Comparison of ENCODE assay signal across 8 mouse cellular contexts in genomic region chr4:40757157-40757779, GRCm38 (mm10). TPM values are rescaled to one million over a fixed set of nuclear protein-coding genes. Genes with fewer than 3 reads are reported as not detected.
DNase-seq lines count a peak whose midpoint lies in the region; ATAC-seq and TF ChIP-seq lines count a peak whose summit lies in the region.

No protein-coding gene starts in this region.

- H3K9me3 ChIP-seq in kidney, embryonic 14.5 days (ENCODE audit: control insufficient read depth, low read length) = no peaks in the 10 kb centered on the region
- no peaks in the 10 kb centered on the region for H3K9me3 ChIP-seq in G1E (replicated peaks)
- H3K9me3 ChIP-seq in limb, embryonic 12.5 days = no peaks in the 10 kb centered on the region
- H3K9me3 ChIP-seq in neural tube, embryonic 14.5 days (ENCODE audit: control insufficient read depth, low read length) = no peaks in the 10 kb centered on the region

- peaks cover 5% of the 10 kb centered on the region; the same call in 1 of the 2 replicates for H3K27me3 ChIP-seq in kidney, embryonic 14.5 days (ENCODE audit: control insufficient read depth, insufficient read depth, low read length)
- H3K27me3 ChIP-seq in G1E (ENCODE audit: insufficient read depth, low read length) = peaks cover 11% of the 10 kb centered on the region; the same call in 1 of the 2 replicates
- H3K27me3 ChIP-seq in limb, embryonic 12.5 days = peaks cover 3% of the 10 kb centered on the region; the same call in 1 of the 2 replicates
- H3K27me3 ChIP-seq in neural tube, embryonic 14.5 days (ENCODE audit: control insufficient read depth, insufficient read depth, low read length) = no peaks in the 10 kb centered on the region

- no peaks in the 10 kb centered on the region for H3K4me1 ChIP-seq in kidney, embryonic 14.5 days (ENCODE audit: control insufficient read depth, insufficient read depth, low read length)
- H3K4me1 ChIP-seq in G1E (ENCODE audit: insufficient read depth, low read depth, low read length) = peaks cover 21% of the 10 kb centered on the region
- peaks cover 3% of the 10 kb centered on the region; the same call in 1 of the 2 replicates for H3K4me1 ChIP-seq in limb, embryonic 12.5 days (replicated peaks)
- H3K4me1 ChIP-seq in neural tube, embryonic 14.5 days (ENCODE audit: control insufficient read depth, insufficient read depth, low read length) = no peaks in the 10 kb centered on the region

- no peak for TF ChIP-seq CTCF in G1E (IDR thresholded peaks at IDR 0.05; ENCODE audit: low read depth, low read length)

- peak overlapping the region; percentile 70 for H3K27ac ChIP-seq in kidney, embryonic 14.5 days (ENCODE audit: low read depth, low read length)
- H3K27ac ChIP-seq in limb, embryonic 12.5 days = peak overlapping the region; percentile 51
- peak overlapping the region; percentile 48; the same call in 1 of the 2 replicates for H3K27ac ChIP-seq in neural tube, embryonic 14.5 days (ENCODE audit: low read depth, low read length)

- ATAC-seq in kidney, embryonic 14.5 days (ENCODE audit: low FRiP score, low TSS enrichment) = peak; percentile 87
- ATAC-seq in G1E (ENCODE audit: extremely low read depth, insufficient number of reproducible peaks, low FRiP score, poor library complexity, severe bottlenecking) = no peak
- peak; percentile 66 for ATAC-seq in erythroblast, adult 5-6 weeks (replicated peaks; ENCODE audit: low FRiP score, poor library complexity, severe bottlenecking)
- peak; percentile 66 for ATAC-seq in limb, embryonic 12.5 days (ENCODE audit: insufficient number of reproducible peaks, insufficient read depth, low FRiP score, low TSS enrichment, low read depth)
- peak; percentile 85 for ATAC-seq in neural tube, embryonic 14.5 days (ENCODE audit: low read depth)

- H3K36me3 ChIP-seq in kidney, embryonic 14.5 days (ENCODE audit: control insufficient read depth, insufficient read depth, low read length) = peaks cover 34% of the 10 kb centered on the region
- peaks cover 35% of the 10 kb centered on the region for H3K36me3 ChIP-seq in G1E (replicated peaks)
- peaks cover 35% of the 10 kb centered on the region for H3K36me3 ChIP-seq in limb, embryonic 12.5 days
- H3K36me3 ChIP-seq in neural tube, embryonic 14.5 days (ENCODE audit: control insufficient read depth, insufficient read depth, low read length) = peaks cover 18% of the 10 kb centered on the region

- WGBS in kidney, embryonic 14.5 days = under 1% methylated on average over 39 of the region's 39 CpGs
- under 1% methylated on average over 36 of the region's 39 CpGs for WGBS in limb, embryonic 12.5 days
- under 1% methylated on average over 32 of the region's 39 CpGs for WGBS in neural tube, embryonic 14.5 days

- H3K4me3 ChIP-seq in kidney, embryonic 14.5 days (ENCODE audit: low read length) = peak overlapping the region; percentile 93
- H3K4me3 ChIP-seq in G1E (ENCODE audit: low read depth, low read length) = peak overlapping the region; percentile 99
- peak overlapping the region; percentile 71 for H3K4me3 ChIP-seq in limb, embryonic 12.5 days (replicated peaks)
- H3K4me3 ChIP-seq in neural tube, embryonic 14.5 days (ENCODE audit: low read depth, low read length) = peak overlapping the region; percentile 94

- no peak for DNase-seq in kidney, adult 11 months
- peak; percentile 50 for DNase-seq in G1E (ENCODE audit: low spot score)
- DNase-seq in natural killer cell, adult 2 months (ENCODE audit: low spot score in 2 of 2) = no peak
- DNase-seq in left cerebral cortex, adult 8-10 months (ENCODE audit: low spot score in 2 of 2) = no peak

- H3K4me2 ChIP-seq in kidney, embryonic 14.5 days (replicated peaks; ENCODE audit: low read depth, low read length) = peak overlapping the region; percentile 59
- peak overlapping the region; percentile 80 for H3K4me2 ChIP-seq in limb, embryonic 12.5 days
- H3K4me2 ChIP-seq in neural tube, embryonic 14.5 days (ENCODE audit: low read depth, low read length) = peak overlapping the region; percentile 73

- H3K9ac ChIP-seq in kidney, embryonic 14.5 days (ENCODE audit: low read depth, low read length) = peak overlapping the region; percentile 89
- peak overlapping the region; percentile 79 for H3K9ac ChIP-seq in limb, embryonic 12.5 days (replicated peaks)
- peak overlapping the region; percentile 88 for H3K9ac ChIP-seq in neural tube, embryonic 14.5 days (replicated peaks; ENCODE audit: low read depth, low read length)

RNA-seq across cellular contexts. Expression of gene Smu1, which starts 0.5 kb away (rescaled TPM):
- polyA plus RNA-seq in kidney, embryonic 14.5 days (2014; fragmentation: Nextera tagmentation; extraction: Ambion mirVana) = 147 and 171 TPM in 2 replicates
- 50.2 and 51.4 TPM in 2 replicates for total RNA-seq in G1E (2014; fragmentation: Nextera tagmentation)
- 141 and 149 TPM in 2 replicates for total RNA-seq in G1E (2017)
- 6.6 and 9.1 TPM in 2 replicates for polyA plus RNA-seq in G1E (2012)
- 19.0 and 23.8 TPM in 2 replicates for total RNA-seq in erythroblast, adult 5-6 weeks (2015; ENCODE audit: low replicate concordance)
- total RNA-seq in erythroblast, adult 5-6 weeks (2017; ENCODE audit: low replicate concordance) = 24.4 and 30.8 TPM in 2 replicates
- 159 and 160 TPM in 2 replicates for polyA plus RNA-seq in limb, embryonic 12.5 days (2016; fragmentation: Nextera tagmentation; extraction: Ambion mirVana)
- 117 and 125 TPM in 2 replicates for polyA plus RNA-seq in neural tube, embryonic 14.5 days (2014; fragmentation: Nextera tagmentation; extraction: Ambion mirVana)
- total RNA-seq in left cerebral cortex, adult 8-10 months (2022) = 10 to 100 TPM; 52.5 to 57.8 (median 55.1) TPM

RNA-seq across cellular contexts. Expression of gene Dnaja1, which starts 35.3 kb away (rescaled TPM):
- 497 and 506 TPM in 2 replicates for polyA plus RNA-seq in kidney, embryonic 14.5 days (2014; fragmentation: Nextera tagmentation; extraction: Ambion mirVana)
- total RNA-seq in G1E (2014; fragmentation: Nextera tagmentation) (174 and 178 TPM in 2 replicates), G1E (2017) (232 and 353 TPM in 2 replicates)
- polyA plus RNA-seq in G1E (2012) = 124 and 221 TPM in 2 replicates
- 36.1 and 39.5 TPM in 2 replicates for total RNA-seq in erythroblast, adult 5-6 weeks (2015; ENCODE audit: low replicate concordance)
- 45.3 and 78.4 TPM in 2 replicates for total RNA-seq in erythroblast, adult 5-6 weeks (2017; ENCODE audit: low replicate concordance)
- 459 and 511 TPM in 2 replicates for polyA plus RNA-seq in limb, embryonic 12.5 days (2016; fragmentation: Nextera tagmentation; extraction: Ambion mirVana)
- polyA plus RNA-seq in neural tube, embryonic 14.5 days (2014; fragmentation: Nextera tagmentation; extraction: Ambion mirVana) = 653 and 702 TPM in 2 replicates
- total RNA-seq in left cerebral cortex, adult 8-10 months (2022) = 100 to 1,000 TPM; 208 to 274 (median 248) TPM

RNA-seq across cellular contexts. Expression of gene Aptx, which starts 54.3 kb away (rescaled TPM):
- 30.7 and 31.9 TPM in 2 replicates for polyA plus RNA-seq in kidney, embryonic 14.5 days (2014; fragmentation: Nextera tagmentation; extraction: Ambion mirVana)
- total RNA-seq in G1E (2014; fragmentation: Nextera tagmentation) (10.9 and 11.1 TPM in 2 replicates), G1E (2017) (11.8 and 12.4 TPM in 2 replicates)
- 1.6 and 5.2 TPM in 2 replicates for polyA plus RNA-seq in G1E (2012)
- 1.2 and 3.6 TPM in 2 replicates for total RNA-seq in erythroblast, adult 5-6 weeks (2015; ENCODE audit: low replicate concordance)
- 1.1 and 1.7 TPM in 2 replicates for total RNA-seq in erythroblast, adult 5-6 weeks (2017; ENCODE audit: low replicate concordance)
- 34.0 and 37.9 TPM in 2 replicates for polyA plus RNA-seq in limb, embryonic 12.5 days (2016; fragmentation: Nextera tagmentation; extraction: Ambion mirVana)
- polyA plus RNA-seq in neural tube, embryonic 14.5 days (2014; fragmentation: Nextera tagmentation; extraction: Ambion mirVana) = 47.4 and 52.4 TPM in 2 replicates
- 10 to 100 TPM; 30.6 to 33.1 (median 32.3) TPM for total RNA-seq in left cerebral cortex, adult 8-10 months (2022)

Comparison
In these comparisons a context has a peak if more than half of its experiments do, and no peak if none do; other contexts are left out.
1. RNA of gene Smu1, which starts 0.5 kb away (polyA plus RNA-seq): 147 to 171 TPM in kidney, embryonic 14.5 days, 159 to 160 TPM in limb, embryonic 12.5 days and 117 to 125 TPM in neural tube, embryonic 14.5 days; 6.6 to 9.1 TPM in G1E; every median in the first group is over 10 times any median in the second.
2. Peak in every context shown above with its lines, with median percentiles within 50 percentile points of each other: H3K27ac ChIP-seq, H3K4me2 ChIP-seq, H3K4me3 ChIP-seq and H3K9ac ChIP-seq.